Mouse (Mus musculus) neural tube, embryonic 11.5 days (tissue): Measurements from ENCODE around the gene Lurap1. TPM values are rescaled to one million over a fixed set of nuclear protein-coding genes. Genes with fewer than 3 reads are reported as not detected.

Experiments
- ATAC-seq: fragments of 200-750 bp; cut with Nextera tagmentation; 2 replicates; pipeline ENCODE4 v1.8.0; 2017; ENCODE audit warnings: moderate number of reproducible peaks, mild to moderate bottlenecking, moderate TSS enrichment, moderate library complexity; ENCODE audit not compliant: insufficient read depth, low FRiP score, low TSS enrichment
- DNase-seq: peaks from one replicate; pipeline ENCODE4 v3.0.0-alpha.2; 2015; ENCODE audit warnings: low spot score
- H3K27ac ChIP-seq: fragments of 300-500 bp; sonication (generic); 2 replicates; pipeline ENCODE4 v1.5.1; 2014; ENCODE audit warnings: low read depth, mild to moderate bottlenecking, low read length
- H3K27me3 ChIP-seq: fragments of 300-500 bp; sonication (generic); 2 replicates; pipeline ENCODE4 v1.6.1; 2014; ENCODE audit warnings: mild to moderate bottlenecking, low read length, mixed read lengths; ENCODE audit not compliant: control insufficient read depth, insufficient read depth
- H3K36me3 ChIP-seq: fragments of 300-500 bp; sonication (generic); 2 replicates; pipeline ENCODE4 v1.6.1; 2014; ENCODE audit warnings: mild to moderate bottlenecking, low read length, moderate library complexity, mixed read lengths; ENCODE audit not compliant: control insufficient read depth, insufficient read depth
- H3K4me1 ChIP-seq: fragments of 300-500 bp; sonication (generic); 2 replicates; pipeline ENCODE4 v1.6.1; 2014; ENCODE audit warnings: low read length, mixed read lengths; ENCODE audit not compliant: control insufficient read depth, insufficient read depth
- H3K4me2 ChIP-seq: fragments of 300-500 bp; sonication (generic); 2 replicates; pipeline ENCODE4 v1.6.1; 2014; ENCODE audit warnings: low read depth, mild to moderate bottlenecking, moderate library complexity
- H3K4me3 ChIP-seq: fragments of 300-500 bp; sonication (generic); 2 replicates; pipeline ENCODE4 v1.5.1; 2014; ENCODE audit warnings: low read depth, low read length
- H3K9ac ChIP-seq: fragments of 300-500 bp; sonication (generic); 2 replicates; pipeline ENCODE4 v1.6.1; 2014; ENCODE audit warnings: mild to moderate bottlenecking, low read length
- H3K9me3 ChIP-seq: fragments of 300-500 bp; sonication (generic); 2 replicates; pipeline ENCODE4 v1.6.1; 2016; ENCODE audit warnings: low read length; ENCODE audit not compliant: control insufficient read depth
- WGBS: fragments of 180-500 bp; shearing (Covaris S2); extraction: QIAGEN DNeasy Blood & Tissue Kit; methylation state at CpG from one replicate; pipeline ENCODE4 v1.1.7; 2014; 5-methylcytosine and 5-hydroxymethylcytosine counted together
- polyA plus RNA-seq: library from polyadenylated mRNA; unstranded; fragments of >200 nt; fragmentation: Nextera tagmentation; extraction: Ambion mirVana; gene quantifications from 2 replicates; pipeline ENCODE4 v1.2.1, GENCODE M21; 2014

Gene Lurap1
- polyA plus RNA-seq, 1 experiment from 2014 or later, result 1.4 TPM

DNA sequence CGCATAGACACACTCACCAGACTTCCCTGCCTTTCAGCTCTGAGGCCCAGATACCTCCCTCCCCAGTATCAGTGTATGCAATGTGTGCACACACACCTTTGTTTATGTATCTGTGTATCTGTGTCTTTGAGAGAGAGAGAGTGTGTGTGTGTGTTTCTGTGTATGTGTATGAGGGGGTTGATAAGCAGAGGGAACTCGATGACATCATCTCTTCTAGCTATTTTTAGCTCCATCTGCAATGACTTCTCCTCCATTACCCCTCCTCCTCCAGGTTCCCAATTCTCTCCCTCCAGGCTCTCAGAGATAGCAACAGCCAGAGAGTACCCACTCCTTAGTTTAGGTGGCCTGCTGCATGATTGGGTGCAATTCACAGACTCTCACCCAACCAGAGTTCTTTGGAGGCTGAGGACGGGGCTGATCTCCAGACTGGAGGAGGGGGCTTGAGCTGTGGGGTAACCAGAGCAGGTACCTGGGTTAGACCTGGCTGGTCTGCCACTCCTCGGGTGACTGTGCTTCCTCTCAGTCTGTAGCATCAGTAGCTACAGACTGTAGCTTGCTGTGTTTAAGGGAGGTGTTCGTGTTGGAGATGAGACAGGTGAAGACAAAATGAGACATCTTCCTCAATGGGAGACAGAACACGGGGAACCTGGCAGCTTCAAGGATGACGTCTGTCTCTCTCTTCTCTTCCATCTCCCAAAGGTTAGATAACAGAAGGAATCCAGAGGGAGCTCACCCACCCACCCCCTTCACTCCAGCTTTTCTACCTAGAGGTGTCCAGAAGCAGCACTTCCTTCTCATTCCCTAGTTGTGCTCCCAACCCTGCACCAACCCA, 24.8 kb upstream of the Lurap1 start:
- DNase-seq, result no peak
- Histone ChIP-seq H3K4me1 (no peaks in the 10 kb centered on the region), H3K4me3 (no peak overlapping the region), H3K27ac (no peak overlapping the region), H3K9ac (no peak overlapping the region), H3K27me3 (no peaks in the 10 kb centered on the region), H3K9me3 (no peaks in the 10 kb centered on the region), H3K36me3 (no peaks in the 10 kb centered on the region), H3K4me2 (no peak overlapping the region)
- ATAC-seq, result no peak
- 71% methylated on average over 7 of the region's 7 CpGs for WGBS

GRCm38 (mm10) chr4:116175136-116175535, 24.0 kb upstream of the Lurap1 start:
- H3K36me3 ChIP-seq, result no peaks in the 10 kb centered on the region
- H3K9me3 ChIP-seq, result no peaks in the 10 kb centered on the region
- no peak overlapping the region for H3K4me3 ChIP-seq
- H3K27ac ChIP-seq, result no peak overlapping the region
- no peak for DNase-seq
- H3K27me3 ChIP-seq, result no peaks in the 10 kb centered on the region
- no peaks in the 10 kb centered on the region for H3K4me1 ChIP-seq
- H3K4me2 ChIP-seq, result no peak overlapping the region
- no peak for ATAC-seq
- no peak overlapping the region for H3K9ac ChIP-seq

GRCm38 (mm10) chr4:116174466-116175116, 23.5 kb upstream of the Lurap1 start:
- Histone ChIP-seq H3K27me3 (no peaks in the 10 kb centered on the region), H3K4me3 (no peak overlapping the region), H3K4me2 (no peak overlapping the region), H3K9me3 (no peaks in the 10 kb centered on the region), H3K9ac (no peak overlapping the region), H3K36me3 (no peaks in the 10 kb centered on the region), H3K27ac (no peak overlapping the region), H3K4me1 (no peaks in the 10 kb centered on the region)
- no peak for DNase-seq
- ATAC-seq, result no peak
- WGBS, result 59% methylated on average over 6 of the region's 6 CpGs

- ATAC-seq (no peak), DNase-seq (no peak)
- Histone ChIP-seq H3K4me3 (no peak overlapping the region), H3K27me3 (no peaks in the 10 kb centered on the region), H3K9me3 (no peaks in the 10 kb centered on the region), H3K4me1 (no peaks in the 10 kb centered on the region), H3K36me3 (no peaks in the 10 kb centered on the region), H3K4me2 (no peak overlapping the region), H3K27ac (no peak overlapping the region), H3K9ac (no peak overlapping the region)
- 89% methylated on average over 4 of the region's 4 CpGs for WGBS
Observed at GRCm38 (mm10) chr4:116173752-116174151, 22.6 kb upstream of the Lurap1 start.

DNA sequence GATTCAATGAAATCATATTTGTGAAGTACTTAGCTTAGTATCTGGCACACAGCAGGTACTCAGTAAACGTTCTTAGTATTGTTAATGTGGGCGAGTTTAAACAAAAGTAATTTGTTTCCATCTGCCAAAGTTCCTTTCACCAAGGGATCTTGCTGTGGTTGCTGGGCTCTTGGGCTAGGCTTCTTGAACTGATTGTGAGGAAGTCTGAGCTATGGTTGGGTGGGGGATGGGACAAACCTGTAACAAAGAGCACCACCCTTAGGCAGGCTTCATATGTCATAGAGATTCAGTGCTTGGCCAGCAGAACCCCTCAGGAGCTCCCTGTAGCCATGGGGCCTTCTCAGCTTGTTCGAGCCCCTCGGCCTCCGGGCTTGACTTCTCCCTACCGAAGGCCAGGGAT, 21.9 kb upstream of the Lurap1 start, which contains the start of the genes 1700042G07Rik and Gm49337:
Gene 1700042G07Rik (plus strand): TSS at position 301 of the 400 bp plus-strand sequence.
Gene Gm49337 (plus strand): TSS at position 313 of the 400 bp plus-strand sequence.
- no peaks in the 10 kb centered on the region for H3K27me3 ChIP-seq
- no peaks in the 10 kb centered on the region for H3K36me3 ChIP-seq
- 90% methylated on average over 6 of the region's 6 CpGs for WGBS
- H3K4me3 ChIP-seq, result no peak within 1 kb of the TSS
- no peak for ATAC-seq
- no peak for DNase-seq
- H3K27ac ChIP-seq, result no peak within 1 kb of the TSS
- H3K9ac ChIP-seq, result no peak within 1 kb of the TSS
- H3K9me3 ChIP-seq, result no peaks in the 10 kb centered on the region
- H3K4me2 ChIP-seq, result no peak within 1 kb of the TSS
- H3K4me1 ChIP-seq, result no peaks in the 10 kb centered on the region

GRCm38 (mm10) chr4:116169353-116169672, 18.2 kb upstream of the Lurap1 start:
- Histone ChIP-seq H3K9ac (no peak overlapping the region), H3K4me1 (no peaks in the 10 kb centered on the region), H3K36me3 (no peaks in the 10 kb centered on the region), H3K4me3 (no peak overlapping the region), H3K27ac (no peak overlapping the region), H3K4me2 (no peak overlapping the region), H3K27me3 (no peaks in the 10 kb centered on the region), H3K9me3 (no peaks in the 10 kb centered on the region)
- 81% methylated on average over 3 of the region's 3 CpGs for whole genome bisulfite sequencing
- DNase-seq (no peak), ATAC-seq (no peak)

GRCm38 (mm10) chr4:116168617-116169352, 17.6 kb upstream of the Lurap1 start:
- 83% methylated on average over 7 of the region's 8 CpGs for WGBS
- no peak for ATAC-seq

DNA sequence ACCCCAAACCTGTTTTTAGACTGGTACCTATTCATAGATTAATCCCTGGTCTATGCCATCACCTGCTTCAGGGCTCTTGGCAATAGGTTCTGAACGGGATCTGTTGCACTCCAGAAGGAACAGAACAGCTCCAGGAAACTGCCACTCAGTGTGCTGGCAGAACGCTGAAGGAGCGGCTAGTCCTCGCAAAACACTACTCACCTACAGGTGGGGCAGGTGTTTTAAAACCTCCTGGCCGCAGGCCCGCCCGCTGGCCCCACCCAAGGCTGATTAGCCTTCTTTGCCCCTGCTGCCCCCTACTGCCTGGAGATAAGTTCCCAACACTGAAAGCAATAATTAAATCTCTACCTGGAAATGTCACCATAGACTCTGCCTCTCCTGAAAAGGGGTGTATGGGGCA, 16.3 kb upstream of the Lurap1 start, which contains the start of gene Tspan1:
Gene Tspan1 (minus strand): TSS at position 198 of the 400 bp plus-strand sequence.
- H3K36me3 ChIP-seq, result no peaks in the 10 kb centered on the region
- H3K27ac ChIP-seq, result no peak within 1 kb of the TSS
- no peak within 1 kb of the TSS for H3K4me3 ChIP-seq
- 29% methylated on average over 7 of the region's 7 CpGs for WGBS
- no peaks in the 10 kb centered on the region for H3K9me3 ChIP-seq
- H3K4me1 ChIP-seq, result no peaks in the 10 kb centered on the region
- no peak within 1 kb of the TSS for H3K9ac ChIP-seq
- no peak for DNase-seq
- no peak within 1 kb of the TSS for H3K4me2 ChIP-seq
- no peak for ATAC-seq
- H3K27me3 ChIP-seq, result no peaks in the 10 kb centered on the region

More at GRCm38 (mm10) chr4:116168617-116169352, 17.6 kb upstream of the Lurap1 start:
- H3K4me3 ChIP-seq, result no peak overlapping the region
- H3K27me3 ChIP-seq, result no peaks in the 10 kb centered on the region
- H3K36me3 ChIP-seq, result no peaks in the 10 kb centered on the region
- peak; percentile 71 for DNase-seq
- H3K4me1 ChIP-seq, result no peaks in the 10 kb centered on the region
- H3K9me3 ChIP-seq, result no peaks in the 10 kb centered on the region
- no peak overlapping the region for H3K27ac ChIP-seq
- H3K9ac ChIP-seq, result no peak overlapping the region
- H3K4me2 ChIP-seq, result no peak overlapping the region
